Mouse (Mus musculus): Measurements from ENCODE around the gene Nrros.

DNA sequence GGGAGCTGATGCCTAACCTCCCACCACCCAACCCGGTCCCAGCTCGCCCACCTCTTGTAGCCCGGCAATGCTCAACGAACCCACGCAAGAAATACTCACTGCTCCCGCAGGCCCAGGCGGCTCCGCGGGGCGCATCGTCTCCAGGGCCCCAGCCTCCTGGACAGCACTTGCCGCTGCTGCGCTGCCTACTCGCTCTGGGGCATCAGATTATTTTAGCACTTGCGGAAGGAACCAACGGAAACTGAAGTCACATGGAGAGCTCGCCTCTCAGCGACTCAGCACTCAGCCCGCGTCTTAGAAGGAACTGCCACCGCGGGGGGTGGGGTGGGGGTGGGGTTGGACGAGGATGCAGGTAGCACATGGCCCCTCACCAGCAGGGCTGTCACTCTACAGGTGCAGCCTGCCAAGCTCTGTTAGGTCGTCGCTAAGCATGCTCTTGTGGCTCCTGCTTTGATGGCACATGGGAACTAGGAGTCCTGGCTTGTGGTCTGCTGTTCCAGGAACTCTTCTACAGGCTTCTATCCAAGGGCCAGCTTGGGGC lies at the start of gene Nrros:
- TF ChIP-seq CTCF (IDR thresholded peaks at IDR 0.05; ENCODE audit: control insufficient read depth, insufficient read depth, low read length) (no peak), POLR2A (IDR thresholded peaks at IDR 0.05; ENCODE audit: borderline replicate concordance, control insufficient read depth, low read depth, low read length) (peak; percentile 98)

Data from bone marrow, adult 2 months (tissue).